Mouse (Mus musculus) lung, adult 2 months (tissue): ENCODE results near the gene Hist1h2bh.

Source experiments
- CTCF ChIP-seq: fragments of 200-500 bp; IDR thresholded peaks from 2 replicates; pipeline ENCODE4 v1.5.1; 2011; ENCODE audit warnings: mild to moderate bottlenecking, low read length, control low read depth; ENCODE audit not compliant: insufficient read depth
- POLR2A ChIP-seq: fragments of 200-500 bp; IDR thresholded peaks from 2 replicates; pipeline ENCODE4 v1.6.1; 2011; ENCODE audit warnings: low read depth, mild to moderate bottlenecking, control low read depth, low read length, borderline replicate concordance; ENCODE audit errors: extremely low read depth

GRCm38 (mm10) chr13:23538249-23538648 is 4.9 kb downstream of the Hist1h2bh start:
- TF ChIP-seq CTCF = no peak
- TF ChIP-seq POLR2A = no peak
